Mouse (Mus musculus): Measurements from ENCODE around the gene Cenpx. TPM values are rescaled to one million over a fixed set of nuclear protein-coding genes. Genes with fewer than 3 reads are reported as not detected.
"Not testable (repeated sequence)": the region's sequence is repeated elsewhere in the genome, so short reads cannot be mapped to it uniquely, and the experiment has no call there.

Cenpx gene
- polyA plus RNA-seq, 1 experiment from 2014 or later: 131 TPM

DNA sequence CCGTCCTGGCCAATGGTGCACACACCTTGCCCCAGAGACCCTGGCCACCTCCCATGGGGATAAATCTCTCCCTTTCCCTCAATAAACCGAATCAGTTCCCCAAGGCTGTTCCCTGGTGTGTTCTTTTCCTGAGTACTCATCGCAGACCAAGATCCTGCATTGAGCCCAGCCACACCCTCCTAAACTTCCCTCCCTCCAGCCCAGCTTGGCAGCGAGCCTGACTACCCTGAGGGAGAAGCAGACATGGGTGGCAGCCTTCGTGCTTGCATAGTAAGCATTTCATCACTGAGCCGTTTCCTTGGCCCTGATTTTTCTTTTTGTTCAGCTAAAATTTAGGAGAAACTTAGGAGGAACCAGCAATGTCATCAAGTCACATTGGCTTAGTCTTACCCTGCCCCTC lies 20.0 kb upstream of the Cenpx start:
- H3K4me1 ChIP-seq (replicated peaks): peaks cover 9% of the 10 kb centered on the region
- no peak for ATAC-seq (ENCODE audit: insufficient number of reproducible peaks, insufficient read depth, low FRiP score, low TSS enrichment, low read depth)
- H3K27me3 ChIP-seq: peaks cover 3% of the 10 kb centered on the region; the same call in 1 of the 2 replicates
- no peak overlapping the region for H3K27ac ChIP-seq
- WGBS: 69% methylated on average over 6 of the region's 6 CpGs
- no peaks in the 10 kb centered on the region for H3K36me3 ChIP-seq
- no peak overlapping the region for H3K9ac ChIP-seq (replicated peaks)
- no peaks in the 10 kb centered on the region for H3K9me3 ChIP-seq
- H3K4me3 ChIP-seq (replicated peaks): no peak overlapping the region
- no peak overlapping the region for H3K4me2 ChIP-seq

DNA sequence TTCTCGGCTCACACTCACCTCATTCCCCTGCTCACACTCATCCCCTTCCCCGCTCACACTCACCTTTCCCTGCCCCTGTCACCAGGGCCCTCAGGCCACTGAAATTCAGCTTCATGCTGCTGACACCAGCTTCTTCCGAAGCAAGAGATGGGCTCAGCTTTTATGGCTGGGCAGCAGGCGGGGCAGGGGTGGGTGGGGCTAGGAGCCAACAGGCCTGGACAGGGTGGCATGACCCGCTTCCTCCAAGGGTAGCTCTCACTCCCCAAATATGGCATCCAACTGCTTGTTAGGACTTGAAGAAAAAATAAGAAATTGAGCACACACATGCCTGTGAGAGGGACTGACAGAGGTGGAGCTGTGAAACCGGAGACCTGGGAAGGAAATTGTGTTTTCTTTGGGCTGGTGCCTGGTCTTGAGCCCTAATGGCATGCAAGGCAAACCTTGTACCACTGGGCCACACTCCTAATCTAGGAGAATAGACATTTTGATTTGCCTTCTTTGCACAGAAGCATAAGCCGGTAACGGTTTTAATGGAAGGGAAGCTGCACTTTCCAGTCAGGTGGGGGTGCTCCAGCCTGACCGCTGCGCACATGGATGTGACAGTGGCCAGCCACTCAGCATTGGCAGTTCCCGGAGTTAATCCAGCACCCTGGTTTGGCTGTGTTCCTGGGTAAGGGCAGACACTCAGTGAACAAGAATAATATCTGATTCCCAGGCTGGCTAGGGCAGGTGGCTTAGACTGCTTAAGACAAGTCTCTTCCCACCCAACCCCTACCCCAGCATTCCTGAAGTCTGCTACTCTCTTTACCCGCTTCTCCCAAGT lies 18.5 kb upstream of the Cenpx start, which contains the start of gene Cbr2:
Cbr2 (minus strand) TSS at position 257 of the 823 bp plus-strand sequence.
- Histone ChIP-seq H3K36me3 (no peaks in the 10 kb centered on the region), H3K27ac (peak within 1 kb of the TSS; percentile 78), H3K9ac (replicated peaks) (no peak within 1 kb of the TSS), H3K4me1 (replicated peaks) (peaks cover 9% of the 10 kb centered on the region), H3K9me3 (no peaks in the 10 kb centered on the region), H3K27me3 (peaks cover 3% of the 10 kb centered on the region; the same call in 1 of the 2 replicates), H3K4me3 (replicated peaks) (no peak within 1 kb of the TSS), H3K4me2 (peak within 1 kb of the TSS; percentile 10; the same call in 1 of the 2 replicates)
- no peak for ATAC-seq (ENCODE audit: insufficient number of reproducible peaks, insufficient read depth, low FRiP score, low TSS enrichment, low read depth)
- WGBS: 68% methylated on average over 12 of the region's 12 CpGs

DNA sequence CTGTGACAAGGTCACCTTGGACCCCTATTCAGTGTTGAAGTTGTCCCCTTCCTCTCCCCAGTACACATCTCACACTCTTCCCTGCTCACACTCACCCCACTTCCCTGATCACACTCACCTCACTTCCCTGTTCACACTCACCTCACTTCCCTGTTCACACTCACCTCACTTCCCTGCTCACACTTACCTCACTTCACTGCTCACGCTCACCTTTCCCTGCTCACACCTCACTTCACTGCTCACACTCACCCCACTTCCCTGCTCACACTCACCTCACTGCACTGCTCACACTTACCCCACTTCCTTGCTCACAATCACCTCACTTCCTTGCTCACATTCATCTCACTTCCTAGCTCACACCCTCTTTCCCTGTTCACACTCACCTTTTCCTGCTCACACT lies 17.9 kb upstream of the Cenpx start:
- no peak overlapping the region for H3K9ac ChIP-seq (replicated peaks)
- no peak for ATAC-seq (ENCODE audit: insufficient number of reproducible peaks, insufficient read depth, low FRiP score, low TSS enrichment, low read depth)
- no peaks in the 10 kb centered on the region for H3K36me3 ChIP-seq
- H3K4me3 ChIP-seq (replicated peaks): no peak overlapping the region
- no peaks in the 10 kb centered on the region for H3K9me3 ChIP-seq
- WGBS: 89% methylated on average over 1 of the region's 1 CpGs
- H3K27ac ChIP-seq: peak overlapping the region; percentile 78
- peaks cover 3% of the 10 kb centered on the region; the same call in 1 of the 2 replicates for H3K27me3 ChIP-seq
- H3K4me1 ChIP-seq (replicated peaks): peaks cover 15% of the 10 kb centered on the region
- no peak overlapping the region for H3K4me2 ChIP-seq

DNA sequence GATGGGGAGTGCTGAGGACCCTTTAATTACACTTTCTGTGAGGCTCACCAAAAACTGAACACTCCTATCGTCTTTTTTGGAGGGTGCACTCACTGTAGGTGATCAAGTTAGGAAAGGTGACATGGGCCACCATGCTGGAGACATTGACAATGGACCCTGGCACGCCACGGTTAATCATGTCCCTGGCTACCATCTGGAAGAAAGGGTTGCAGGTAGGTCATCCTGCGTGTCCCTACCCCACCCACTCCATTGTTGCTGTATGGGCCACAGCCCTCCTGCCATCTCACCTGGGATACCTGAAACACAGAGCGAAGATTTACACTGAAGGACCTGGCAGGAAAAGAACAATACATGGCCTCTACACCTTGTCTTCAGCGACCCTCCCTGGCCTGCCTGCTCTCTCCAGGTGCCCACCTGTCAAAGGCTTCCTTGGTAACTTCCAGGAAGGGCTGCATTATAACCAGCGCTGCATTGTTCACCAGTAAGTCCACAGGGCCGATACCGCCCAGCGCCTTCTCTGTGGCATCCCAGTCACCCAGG lies 16.9 kb upstream of the Cenpx start:
- no peak for ATAC-seq (ENCODE audit: insufficient number of reproducible peaks, insufficient read depth, low FRiP score, low TSS enrichment, low read depth)
- Histone ChIP-seq H3K4me1 (replicated peaks) (peaks cover 17% of the 10 kb centered on the region), H3K27me3 (peaks cover 3% of the 10 kb centered on the region; the same call in 1 of the 2 replicates), H3K36me3 (peaks cover 2% of the 10 kb centered on the region; the same call in 1 of the 2 replicates), H3K4me3 (replicated peaks) (no peak overlapping the region), H3K9me3 (no peaks in the 10 kb centered on the region), H3K9ac (replicated peaks) (no peak overlapping the region), H3K4me2 (no peak overlapping the region), H3K27ac (no peak overlapping the region)
- 88% methylated on average over 10 of the region's 10 CpGs for WGBS

DNA sequence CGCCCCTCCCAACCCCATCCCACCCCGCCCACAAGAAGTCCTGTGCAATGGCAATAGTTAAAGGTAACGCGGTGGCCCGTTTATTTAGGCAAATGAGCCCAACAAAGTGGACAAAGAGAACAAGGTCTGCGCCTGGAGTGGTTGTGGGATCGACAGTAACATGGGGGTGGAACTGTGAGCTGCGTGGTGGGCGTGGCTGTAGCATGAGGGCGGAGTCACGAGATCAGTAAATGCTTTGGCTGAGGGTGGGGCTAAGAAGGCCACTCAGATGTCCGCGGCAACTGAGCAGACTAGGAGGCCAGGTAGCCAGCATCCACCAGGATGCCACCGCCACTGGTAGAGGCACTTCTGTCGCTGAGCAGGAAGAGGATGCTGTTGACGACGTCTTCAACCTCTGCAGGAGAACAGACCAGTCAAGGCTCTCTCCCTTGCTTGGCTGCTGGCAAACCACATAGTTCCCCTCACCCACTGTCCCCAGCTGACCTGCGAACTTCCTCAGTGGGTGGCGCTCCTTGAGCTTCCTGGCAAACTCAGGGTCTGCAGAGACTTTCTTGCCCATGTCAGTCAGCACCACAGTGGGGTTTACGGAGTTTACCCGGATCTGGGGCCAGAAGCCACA lies 16.0 kb upstream of the Cenpx start:
- H3K36me3 ChIP-seq; H3K27me3 ChIP-seq; H3K9ac ChIP-seq (replicated peaks); ATAC-seq (ENCODE audit: insufficient number of reproducible peaks, insufficient read depth, low FRiP score, low TSS enrichment, low read depth); H3K9me3 ChIP-seq; H3K27ac ChIP-seq: not testable (repeated sequence)
- H3K4me1 ChIP-seq (replicated peaks): peaks cover 17% of the 10 kb centered on the region
- H3K4me3 ChIP-seq (replicated peaks): peak overlapping the region; percentile 15
- H3K4me2 ChIP-seq: peak overlapping the region; percentile 46
- WGBS: 3% methylated on average over 18 of the region's 21 CpGs

DNA sequence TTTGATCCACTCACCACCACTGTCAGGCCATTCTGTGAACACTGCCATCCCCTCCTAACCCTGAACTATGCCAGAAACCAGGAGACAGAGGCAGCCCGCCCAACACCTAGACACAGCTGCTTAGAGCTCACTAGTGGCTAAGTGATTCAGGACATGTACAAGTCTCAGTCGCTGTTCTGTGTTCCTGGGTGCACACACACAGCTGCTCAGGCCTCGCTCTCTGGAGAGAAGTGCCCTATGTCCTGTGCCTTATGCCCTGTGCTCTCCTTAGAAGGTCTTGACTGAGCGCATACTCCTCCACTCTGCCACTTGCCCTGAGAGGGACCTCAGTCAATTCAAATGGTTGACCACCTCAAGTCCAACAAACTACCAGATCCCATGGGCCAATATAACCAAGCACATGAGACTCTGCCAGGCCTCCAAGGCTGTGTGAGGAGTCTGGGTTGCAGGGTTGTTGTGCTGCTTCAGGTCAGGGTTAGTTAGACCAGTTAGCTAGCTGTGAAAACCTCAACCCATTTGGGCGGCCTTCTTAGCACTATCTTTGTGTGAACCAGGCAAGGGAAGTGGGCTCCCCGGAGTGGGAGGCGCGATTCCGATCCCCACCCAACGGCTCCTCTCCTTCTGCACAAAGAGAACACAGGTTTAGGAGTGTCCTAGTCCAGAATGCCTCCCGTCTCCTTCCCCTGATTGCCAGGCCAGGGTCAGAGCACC lies 15.1 kb upstream of the Cenpx start:
- Histone ChIP-seq H3K9ac (replicated peaks) (no peak overlapping the region), H3K27ac (no peak overlapping the region), H3K4me2 (peak overlapping the region; percentile 46), H3K9me3 (no peaks in the 10 kb centered on the region), H3K4me3 (replicated peaks) (peak overlapping the region; percentile 15; the same call in 1 of the 2 replicates), H3K4me1 (replicated peaks) (peaks cover 17% of the 10 kb centered on the region), H3K36me3 (peaks cover 4% of the 10 kb centered on the region), H3K27me3 (peaks cover 4% of the 10 kb centered on the region; the same call in 1 of the 2 replicates)
- ATAC-seq (ENCODE audit: insufficient number of reproducible peaks, insufficient read depth, low FRiP score, low TSS enrichment, low read depth): no peak
- WGBS: 76% methylated on average over 11 of the region's 11 CpGs

DNA sequence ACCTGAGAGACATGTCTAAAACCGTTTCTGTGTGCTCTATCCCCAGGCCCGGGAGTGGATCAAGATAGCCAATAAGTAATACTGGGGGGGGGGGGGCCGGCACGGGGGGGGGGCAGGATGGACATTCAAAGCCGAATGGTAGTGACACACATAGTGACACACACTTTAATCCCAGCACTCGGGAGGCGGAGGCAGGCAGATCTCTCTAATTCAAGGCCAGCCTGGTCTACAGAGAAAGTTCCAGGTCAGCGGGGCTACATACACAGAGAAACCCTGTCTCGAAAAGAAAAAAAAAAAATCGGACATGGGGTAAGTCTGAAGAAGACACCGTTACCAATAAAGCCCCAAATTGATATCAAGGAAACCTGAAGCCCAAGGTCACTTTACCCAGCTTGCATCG lies 14.0 kb upstream of the Cenpx start:
- no peak for ATAC-seq (ENCODE audit: insufficient number of reproducible peaks, insufficient read depth, low FRiP score, low TSS enrichment, low read depth)
- Histone ChIP-seq H3K9me3 (no peaks in the 10 kb centered on the region), H3K9ac (replicated peaks) (no peak overlapping the region), H3K4me2 (peak overlapping the region; percentile 91; the same call in 1 of the 2 replicates), H3K4me1 (replicated peaks) (peaks cover 17% of the 10 kb centered on the region), H3K27ac (no peak overlapping the region), H3K27me3 (peaks cover 15% of the 10 kb centered on the region), H3K36me3 (peaks cover 12% of the 10 kb centered on the region), H3K4me3 (replicated peaks) (peak overlapping the region; percentile 58)
- WGBS: 58% methylated on average over 12 of the region's 12 CpGs

DNA sequence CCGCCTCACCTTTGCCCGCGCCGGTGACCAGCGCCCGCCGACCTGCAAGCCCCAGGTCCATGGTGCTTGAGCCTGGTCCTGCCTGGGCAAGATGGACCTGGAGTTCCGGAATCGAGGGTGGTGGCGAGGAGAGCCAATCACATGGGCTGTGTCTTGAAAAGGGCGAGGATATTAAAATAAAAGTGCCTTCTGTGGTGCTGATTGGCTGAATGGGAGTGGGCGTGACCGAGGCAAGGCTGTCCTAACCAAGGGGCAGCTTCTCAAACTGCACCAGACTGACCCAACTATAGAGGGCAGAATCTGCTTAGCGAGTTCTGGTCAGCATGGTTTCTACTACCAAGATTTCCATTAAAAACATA lies 13.6 kb upstream of the Cenpx start, which contains the start of gene Dcxr:
Dcxr (minus strand) TSS at position 113 of the 359 bp plus-strand sequence.
- Histone ChIP-seq H3K36me3 (peaks cover 12% of the 10 kb centered on the region), H3K9me3 (no peaks in the 10 kb centered on the region), H3K4me1 (replicated peaks) (peaks cover 21% of the 10 kb centered on the region), H3K4me2 (peak within 1 kb of the TSS; percentile 91), H3K27ac (no peak within 1 kb of the TSS), H3K9ac (replicated peaks) (peak within 1 kb of the TSS; percentile 66), H3K4me3 (replicated peaks) (peak within 1 kb of the TSS; percentile 58), H3K27me3 (peaks cover 20% of the 10 kb centered on the region)
- WGBS: under 1% methylated on average over 14 of the region's 14 CpGs
- ATAC-seq (ENCODE audit: insufficient number of reproducible peaks, insufficient read depth, low FRiP score, low TSS enrichment, low read depth): peak; percentile 78

DNA sequence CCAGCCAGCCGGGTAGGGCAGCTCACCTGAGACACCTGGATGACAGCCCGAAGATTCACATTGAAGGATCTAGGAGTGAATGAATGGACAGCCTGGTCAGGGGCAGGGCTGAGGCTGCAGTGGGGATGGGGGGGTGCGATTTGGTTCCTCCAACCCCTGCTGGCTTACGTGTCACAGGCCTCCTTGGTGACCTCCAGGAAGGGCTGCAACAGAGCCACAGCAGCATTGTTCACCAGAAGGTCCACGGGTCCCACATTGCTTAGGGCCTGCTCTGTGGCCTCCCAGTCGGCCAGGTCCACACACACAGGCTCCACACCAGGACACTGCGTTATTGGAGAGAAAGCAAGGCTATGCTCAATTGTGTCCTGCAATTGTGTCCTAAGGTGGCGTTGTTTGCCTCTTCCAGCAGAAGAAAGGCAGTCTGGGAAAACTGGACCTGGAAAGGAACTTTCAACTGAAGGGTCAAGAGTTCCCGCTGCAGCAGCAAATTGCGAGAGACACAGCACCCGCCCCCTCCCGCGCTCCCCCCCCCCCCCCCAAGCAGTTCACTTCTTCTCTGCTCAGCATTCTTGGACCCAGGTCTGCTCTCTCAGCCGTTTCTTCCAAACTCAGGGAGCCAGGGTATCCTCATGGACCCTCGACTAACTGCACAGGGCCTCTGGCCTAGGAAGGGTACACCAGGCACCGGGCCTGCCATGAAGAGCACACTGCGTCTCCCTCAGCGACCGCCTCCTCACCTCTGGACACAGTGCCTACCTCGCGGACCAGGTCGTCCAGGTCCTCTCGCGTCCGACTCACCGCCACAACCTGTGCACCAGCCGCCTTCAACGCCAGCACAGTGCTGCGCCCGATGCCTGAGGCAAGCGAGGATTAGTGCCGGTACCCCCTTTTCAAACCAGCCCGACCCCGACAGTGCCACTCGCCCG lies 13.0 kb upstream of the Cenpx start:
- peak; percentile 29; the same call in 1 of the 2 replicates for ATAC-seq (ENCODE audit: insufficient number of reproducible peaks, insufficient read depth, low FRiP score, low TSS enrichment, low read depth)
- Histone ChIP-seq H3K27me3 (peaks cover 24% of the 10 kb centered on the region), H3K4me3 (replicated peaks) (peak overlapping the region; percentile 58), H3K9me3 (no peaks in the 10 kb centered on the region), H3K9ac (replicated peaks) (peak overlapping the region; percentile 66), H3K4me2 (peak overlapping the region; percentile 91), H3K4me1 (replicated peaks) (peaks cover 26% of the 10 kb centered on the region), H3K36me3 (peaks cover 12% of the 10 kb centered on the region), H3K27ac (no peak overlapping the region)
- WGBS: 20% methylated on average over 35 of the region's 36 CpGs

DNA sequence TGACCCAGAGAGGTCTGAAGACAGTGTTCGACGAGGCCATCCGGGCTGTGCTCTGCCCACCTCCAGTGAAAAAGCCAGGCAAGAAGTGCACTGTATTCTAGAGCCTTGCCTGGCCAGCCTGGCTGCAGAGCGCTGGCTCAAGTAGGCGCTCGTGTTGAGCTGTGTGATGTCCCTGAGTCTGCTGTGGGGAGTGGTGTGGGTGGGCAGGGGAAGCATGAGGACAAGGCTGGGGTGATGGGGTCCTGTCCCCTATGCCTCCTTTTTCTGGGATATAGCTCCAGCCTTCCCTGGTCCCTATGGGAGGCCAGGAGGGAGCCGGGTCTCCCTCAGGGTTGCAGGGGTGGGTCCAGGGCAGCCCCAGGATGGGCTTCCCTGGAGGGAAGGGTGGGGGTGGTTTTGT lies 10.0 kb upstream of the Cenpx start:
- Histone ChIP-seq H3K27me3 (peaks cover 29% of the 10 kb centered on the region), H3K9ac (replicated peaks) (no peak overlapping the region), H3K36me3 (peaks cover 28% of the 10 kb centered on the region), H3K4me2 (no peak overlapping the region), H3K9me3 (no peaks in the 10 kb centered on the region), H3K27ac (no peak overlapping the region), H3K4me3 (replicated peaks) (no peak overlapping the region), H3K4me1 (replicated peaks) (peaks cover 24% of the 10 kb centered on the region)
- no peak for ATAC-seq (ENCODE audit: insufficient number of reproducible peaks, insufficient read depth, low FRiP score, low TSS enrichment, low read depth)
- 88% methylated on average over 6 of the region's 7 CpGs for WGBS
